Mouse (Mus musculus) adipose tissue, adult 10 weeks (tissue): ENCODE measurements around the gene Kirrel2. TPM values are rescaled to one million over a fixed set of nuclear protein-coding genes. Genes with fewer than 3 reads are reported as not detected.

Source experiments
- polyA plus RNA-seq: library from polyadenylated mRNA; stranded (reverse); fragments of 350-450 nt; fragmentation: Illumina TruSeq; extraction: RNeasy Lipid Tissue Mini Kit (QIAGEN cat#74804); gene quantifications from one replicate; pipeline ENCODE4 v1.2.3, GENCODE M21; 2014; ENCODE audit warnings: low read depth, low replicate concordance

Gene Kirrel2
- polyA plus RNA-seq = not detected

GRCm38 (mm10) chr7:30457629-30458330 lies at the start of gene Kirrel2, which contains the start of gene Nphs1:
TSS of gene Kirrel2 (minus strand) at chr7:30457690.
TSS of gene Nphs1 (plus strand) at chr7:30458315.

GRCm38 (mm10) chr7:30493401-30493931 lies 36.0 kb upstream of the Kirrel2 start, which contains the start of gene Prodh2:
TSS of gene Prodh2 (plus strand) at chr7:30493622.

GRCm38 (mm10) chr7:30444971-30445751 lies 12.3 kb downstream of the Kirrel2 start, which contains the start of gene Aplp1:
TSS of gene Aplp1 (minus strand) at chr7:30445535.

GRCm38 (mm10) chr7:30421175-30421889 lies 36.2 kb downstream of the Kirrel2 start, which contains the start of gene Nfkbid:
TSS of gene Nfkbid (plus strand) at chr7:30421732.

DNA sequence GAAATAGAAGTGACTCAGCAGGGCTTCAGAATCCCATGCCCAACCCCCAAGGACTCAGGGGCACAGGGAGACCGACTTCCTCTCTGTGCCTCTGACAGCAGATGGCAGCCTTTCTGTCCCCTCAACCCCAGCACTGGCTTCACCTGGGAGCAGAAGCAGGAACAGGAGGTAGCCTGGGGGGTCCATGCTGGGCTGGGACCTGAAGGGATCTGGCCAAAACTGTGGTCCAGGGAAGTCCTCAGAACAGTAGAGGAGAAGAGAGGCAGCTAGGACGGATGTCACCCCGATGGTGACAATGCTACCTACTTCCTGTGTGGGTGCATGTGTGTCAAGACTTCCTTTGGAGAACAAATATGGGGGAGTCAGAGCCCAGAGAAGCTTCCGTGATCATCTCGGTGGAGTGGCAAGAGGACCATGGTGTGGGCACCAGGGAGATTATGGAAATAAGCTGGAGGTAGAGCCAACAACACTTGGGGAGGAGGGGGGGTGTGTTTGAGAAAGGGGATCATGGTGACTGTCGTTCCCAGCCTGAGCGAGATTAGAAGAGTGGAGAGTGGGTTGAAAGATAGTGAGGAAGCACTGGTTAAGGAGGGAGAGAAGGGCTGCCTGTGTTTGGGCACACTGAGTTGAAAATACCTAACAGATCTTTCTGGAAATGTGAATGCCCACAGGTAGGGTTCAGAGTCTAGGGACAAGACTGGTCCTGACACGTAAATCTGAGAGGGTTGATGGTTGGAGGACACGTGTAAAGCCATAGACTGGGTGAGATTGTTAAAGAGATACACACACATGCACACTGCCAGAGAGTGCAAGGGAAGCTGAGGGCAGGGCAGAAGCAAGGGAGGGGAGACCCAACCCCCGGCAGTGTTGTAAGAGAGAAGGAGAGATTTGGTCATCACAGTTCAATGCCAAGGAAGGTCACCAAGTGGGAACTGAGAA lies 37.7 kb downstream of the Kirrel2 start, which contains the start of gene Hcst:
Gene Hcst, minus strand, starts transcription at position 294 of the 939 bp plus-strand sequence.

GRCm38 (mm10) chr7:30413596-30413995 lies 43.9 kb downstream of the Kirrel2 start, which contains the start of gene Tyrobp:
TSS of gene Tyrobp (plus strand) at chr7:30413760.

Other genes with a start within 250 kb of the Kirrel2 start
- gene Polr2i, start 225.7 kb downstream of the Kirrel2 start, polyA plus RNA-seq = 55.6 TPM
- gene Tbcb, start 225.4 kb downstream of the Kirrel2 start, polyA plus RNA-seq = 75.0 TPM
- gene Ovol3, start 222.0 kb downstream of the Kirrel2 start, polyA plus RNA-seq = not detected
- gene Thap8, start 177.6 kb downstream of the Kirrel2 start, polyA plus RNA-seq = 1.5 TPM
- 18.1 TPM for gene Wdr62, start 177.3 kb downstream of the Kirrel2 start, polyA plus RNA-seq
- 12.2 TPM for gene Clip3, start 166.0 kb downstream of the Kirrel2 start, polyA plus RNA-seq
- 44.2 TPM for gene Alkbh6, start 149.0 kb downstream of the Kirrel2 start, polyA plus RNA-seq
- 5.0 TPM for gene Syne4, start 142.9 kb downstream of the Kirrel2 start, polyA plus RNA-seq
- 1.2 TPM for gene E130208F15Rik, start 135.9 kb downstream of the Kirrel2 start, polyA plus RNA-seq
- 9.0 TPM for gene Sdhaf1, start 133.8 kb downstream of the Kirrel2 start, polyA plus RNA-seq
- 1.7 TPM for gene Lrfn3, start 94.9 kb downstream of the Kirrel2 start, polyA plus RNA-seq
- gene Tyrobp, start 43.9 kb downstream of the Kirrel2 start, polyA plus RNA-seq = 114 TPM
- 4.5 TPM for gene Hcst, start 37.8 kb downstream of the Kirrel2 start, polyA plus RNA-seq
- 1.9 TPM for gene Nfkbid, start 36.0 kb downstream of the Kirrel2 start, polyA plus RNA-seq
- gene Aplp1, start 12.2 kb downstream of the Kirrel2 start, polyA plus RNA-seq = 2.8 TPM
- not detected for gene Nphs1, start 625 bp upstream of the Kirrel2 start, polyA plus RNA-seq
- gene Prodh2, start 35.9 kb upstream of the Kirrel2 start, polyA plus RNA-seq = not detected
- gene Arhgap33, start 77.4 kb upstream of the Kirrel2 start, polyA plus RNA-seq = 11.2 TPM
- gene Hspb6, start 94.5 kb upstream of the Kirrel2 start, polyA plus RNA-seq = 19.1 TPM
- gene Proser3, start 94.6 kb upstream of the Kirrel2 start, polyA plus RNA-seq = 13.6 TPM
- gene Lin37, start 102.1 kb upstream of the Kirrel2 start, polyA plus RNA-seq = 26.3 TPM
- gene U2af1l4, start 105.6 kb upstream of the Kirrel2 start, polyA plus RNA-seq = 50.0 TPM
- gene Gm49396, start 105.7 kb upstream of the Kirrel2 start, polyA plus RNA-seq = 6.5 TPM
- 138 TPM for gene Psenen, start 105.9 kb upstream of the Kirrel2 start, polyA plus RNA-seq
- 2.8 TPM for gene Igflr1, start 107.7 kb upstream of the Kirrel2 start, polyA plus RNA-seq
- 28.8 TPM for gene Kmt2b, start 131.0 kb upstream of the Kirrel2 start, polyA plus RNA-seq
- gene Zbtb32, start 141.2 kb upstream of the Kirrel2 start, polyA plus RNA-seq = 2.1 TPM
- 25.2 TPM for gene Upk1a, start 155.2 kb upstream of the Kirrel2 start, polyA plus RNA-seq
- 824 TPM for gene Cox6b1, start 168.5 kb upstream of the Kirrel2 start, polyA plus RNA-seq
- not detected for gene Etv2, start 178.2 kb upstream of the Kirrel2 start, polyA plus RNA-seq
- 55.3 TPM for gene Rbm42, start 192.6 kb upstream of the Kirrel2 start, polyA plus RNA-seq
- gene Haus5, start 207.3 kb upstream of the Kirrel2 start, polyA plus RNA-seq = 12.3 TPM
- gene Pmis2, start 213.9 kb upstream of the Kirrel2 start, polyA plus RNA-seq = 2.8 TPM
- not detected for gene 2200002J24Rik, start 241.2 kb upstream of the Kirrel2 start, polyA plus RNA-seq